Mouse (Mus musculus) heart, postnatal 0 days (tissue): ENCODE data around the gene Phc2. TPM values are rescaled to one million over a fixed set of nuclear protein-coding genes. Genes with fewer than 3 reads are reported as not detected.

Experiments used
- ATAC-seq: fragments of 200-750 bp; cut with Nextera tagmentation; 2 replicates; pipeline ENCODE4 v1.8.0; 2017; ENCODE audit warnings: low read depth, moderate number of reproducible peaks, moderate library complexity; ENCODE audit not compliant: insufficient read depth
- DNase-seq: peaks from one replicate; pipeline ENCODE4 v3.0.0-alpha.2; 2016; ENCODE audit warnings: low spot score
- H3K27ac ChIP-seq: fragments of 300-500 bp; sonication (generic); 2 replicates; pipeline ENCODE4 v1.5.1; 2014; ENCODE audit warnings: low read depth, mild to moderate bottlenecking
- H3K27me3 ChIP-seq: fragments of 300-500 bp; sonication (generic); 2 replicates; pipeline ENCODE4 v1.6.1; 2014; ENCODE audit warnings: low read length, mixed read lengths; ENCODE audit not compliant: control insufficient read depth, insufficient read depth
- H3K36me3 ChIP-seq: fragments of 300-500 bp; sonication (generic); replicated peaks from 2 replicates; pipeline ENCODE4 v1.6.1; 2014; ENCODE audit warnings: low read length, mixed read lengths; ENCODE audit not compliant: control insufficient read depth, insufficient read depth
- H3K4me1 ChIP-seq: fragments of 300-500 bp; sonication (generic); 2 replicates; pipeline ENCODE4 v1.6.1; 2014; ENCODE audit warnings: antibody characterized with exemption; ENCODE audit not compliant: control insufficient read depth, insufficient read depth
- H3K4me2 ChIP-seq: fragments of 300-500 bp; sonication (generic); 2 replicates; pipeline ENCODE4 v1.6.1; 2014; ENCODE audit warnings: low read depth, mild to moderate bottlenecking, low read length, moderate library complexity
- H3K4me3 ChIP-seq: fragments of 300-500 bp; sonication (generic); 2 replicates; pipeline ENCODE4 v1.5.1; 2014; ENCODE audit warnings: low read depth, low read length
- H3K9ac ChIP-seq: fragments of 300-500 bp; sonication (generic); replicated peaks from 2 replicates; pipeline ENCODE4 v1.6.1; 2014; ENCODE audit warnings: low read depth, low read length, mixed read lengths
- H3K9me3 ChIP-seq: fragments of 300-500 bp; sonication (generic); replicated peaks from 2 replicates; pipeline ENCODE4 v1.6.1; 2016; ENCODE audit warnings: low read length; ENCODE audit not compliant: control insufficient read depth
- CTCF ChIP-seq: IDR thresholded peaks from 2 replicates; pipeline ENCODE4 v1.5.1; 2016; ENCODE audit warnings: antibody characterized with exemption, control low read depth, low read depth
- EP300 ChIP-seq: IDR thresholded peaks from 2 replicates; pipeline ENCODE4 v1.6.1; 2016; ENCODE audit warnings: antibody characterized with exemption, low read depth
- WGBS: fragments of 180-500 bp; shearing (Covaris S2); extraction: QIAGEN DNeasy Blood & Tissue Kit; methylation state at CpG from one replicate; pipeline ENCODE4 v1.1.7; 2014; 5-methylcytosine and 5-hydroxymethylcytosine counted together
- polyA plus RNA-seq: library from polyadenylated mRNA; unstranded; fragments of >200 nt; fragmentation: Nextera tagmentation; extraction: Ambion mirVana; gene quantifications from 2 replicates; pipeline ENCODE4 v1.2.1, GENCODE M21; 2015
- total RNA-seq: library from RNA; depleted of rRNA; stranded (reverse); fragments of >200 nt; gene quantifications from 2 replicates; pipeline ENCODE4 v1.2.3, GENCODE M21; 2014; ENCODE audit warnings: low replicate concordance

Gene Phc2
- total and polyA plus RNA-seq, 2 experiments from 2014 or later: 22.0 to 47.7 TPM

DNA sequence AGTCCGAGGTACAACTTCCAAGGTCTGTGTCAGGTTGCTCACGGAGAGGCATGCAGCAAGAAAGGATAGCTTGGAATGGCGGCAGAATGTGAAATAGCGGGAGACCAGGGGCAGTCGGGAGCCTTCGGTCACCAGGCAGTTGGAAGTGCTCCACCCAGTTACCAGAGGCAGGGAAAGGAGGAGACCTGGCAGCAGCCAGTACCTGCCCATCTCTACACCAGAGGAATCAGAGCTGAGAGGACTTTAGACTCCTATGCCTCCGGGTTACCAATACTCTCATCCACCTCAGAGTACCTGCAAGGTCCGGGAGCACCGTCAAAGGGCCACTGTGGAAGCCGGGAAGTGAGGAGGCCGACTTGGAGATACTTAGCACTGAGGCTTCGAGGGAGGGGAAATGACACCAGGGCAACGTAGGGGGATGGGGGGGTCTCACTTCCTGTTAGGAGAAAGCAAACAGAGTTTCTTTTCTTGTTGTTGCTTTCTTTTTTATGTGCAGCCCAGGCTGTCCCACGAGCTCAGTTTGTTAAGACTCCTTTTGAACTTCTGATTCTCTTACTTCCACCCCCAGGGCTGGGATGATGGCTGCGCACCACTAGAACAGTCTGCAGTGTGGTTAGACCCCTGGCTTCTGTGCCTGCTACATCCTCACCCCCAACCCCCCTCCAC lies 36.1 kb upstream of the Phc2 start, which contains the start of gene Tlr12:
Tlr12 (minus strand) TSS at position 374 of the 666 bp plus-strand sequence.
- DNase-seq (no peak), ATAC-seq (no peak)
- H3K36me3 ChIP-seq: no peaks in the 10 kb centered on the region
- TF ChIP-seq EP300 (no peak), CTCF (no peak)
- peak within 1 kb of the TSS; percentile 34; the same call in 1 of the 2 replicates for H3K4me2 ChIP-seq
- no peaks in the 10 kb centered on the region for H3K4me1 ChIP-seq
- H3K27me3 ChIP-seq: peaks cover 22% of the 10 kb centered on the region
- no peak within 1 kb of the TSS; the same call in 1 of the 2 replicates for H3K4me3 ChIP-seq
- H3K27ac ChIP-seq: no peak within 1 kb of the TSS
- 57% methylated on average over 15 of the region's 15 CpGs for WGBS
- H3K9me3 ChIP-seq: no peaks in the 10 kb centered on the region
- no peak within 1 kb of the TSS for H3K9ac ChIP-seq

DNA sequence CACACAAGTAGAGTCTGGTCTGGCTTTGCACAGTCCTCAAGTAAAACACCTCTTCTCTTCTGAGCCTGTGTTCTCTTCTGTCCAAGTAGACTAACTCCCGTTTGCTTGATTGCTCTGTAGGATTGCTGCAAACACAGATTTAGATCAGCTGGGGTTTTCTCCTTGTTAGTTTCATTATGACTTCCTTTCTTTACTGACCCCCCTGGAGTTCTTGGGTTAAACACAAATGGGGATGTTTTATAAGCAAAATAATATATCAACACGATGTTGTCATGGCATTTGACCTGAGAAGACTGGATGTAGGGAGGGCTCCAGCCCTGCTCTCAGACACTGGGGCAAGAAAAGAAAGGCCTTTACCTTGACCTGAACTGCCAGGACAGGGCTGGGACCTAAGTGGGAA lies 35.5 kb upstream of the Phc2 start:
- peaks cover 22% of the 10 kb centered on the region for H3K27me3 ChIP-seq
- ATAC-seq: no peak
- WGBS: 66% methylated on average over 2 of the region's 2 CpGs
- H3K27ac ChIP-seq: no peak overlapping the region
- no peaks in the 10 kb centered on the region for H3K4me1 ChIP-seq
- no peaks in the 10 kb centered on the region for H3K9me3 ChIP-seq
- no peaks in the 10 kb centered on the region for H3K36me3 ChIP-seq
- no peak overlapping the region for H3K9ac ChIP-seq
- H3K4me3 ChIP-seq: no peak overlapping the region
- no peak for DNase-seq
- no peak overlapping the region for H3K4me2 ChIP-seq
- TF ChIP-seq CTCF (no peak), EP300 (no peak)

DNA sequence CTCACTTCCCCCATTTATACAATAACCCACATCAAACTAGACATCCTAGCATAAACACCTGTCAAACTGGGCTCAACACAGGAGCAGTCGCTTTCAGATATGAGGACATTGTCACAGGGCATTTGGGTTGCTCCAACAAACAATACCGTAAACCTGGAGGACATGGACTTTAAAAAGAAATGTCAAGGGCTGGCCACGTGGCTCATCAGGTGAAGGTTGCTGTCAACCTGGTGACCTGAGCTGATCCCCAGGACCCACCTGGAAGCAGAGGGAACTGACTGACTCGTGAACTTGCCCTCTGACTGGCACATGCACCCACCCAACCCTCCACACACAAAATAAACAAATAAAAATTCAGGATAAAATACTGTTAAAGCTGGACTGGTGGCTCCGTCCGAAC lies 33.9 kb upstream of the Phc2 start:
- Histone ChIP-seq H3K4me2 (no peak overlapping the region), H3K36me3 (no peaks in the 10 kb centered on the region), H3K9me3 (peaks cover 7% of the 10 kb centered on the region), H3K27me3 (peaks cover 22% of the 10 kb centered on the region), H3K27ac (no peak overlapping the region), H3K9ac (no peak overlapping the region), H3K4me3 (no peak overlapping the region), H3K4me1 (no peaks in the 10 kb centered on the region)
- TF ChIP-seq EP300 (no peak), CTCF (no peak)
- ATAC-seq (no peak), DNase-seq (no peak)
- 76% methylated on average over 6 of the region's 6 CpGs for WGBS

DNA sequence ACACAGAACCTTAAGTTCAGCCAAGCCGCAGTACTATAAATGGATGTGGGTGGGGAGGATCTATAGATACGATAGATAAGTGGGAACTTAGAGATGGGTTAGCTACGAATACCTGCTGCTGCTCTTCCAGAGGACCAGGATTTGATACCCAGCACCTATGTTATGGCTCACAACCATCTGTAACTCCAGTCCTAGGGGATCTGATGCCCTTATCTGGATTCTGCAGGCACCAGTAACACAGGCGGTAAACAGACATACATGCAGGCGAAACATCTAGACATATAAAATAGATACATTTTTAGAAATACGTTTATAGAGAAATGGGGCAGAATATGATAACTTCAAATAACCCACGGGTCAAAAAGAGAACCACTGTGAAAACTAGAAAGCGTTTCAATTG lies 33.4 kb upstream of the Phc2 start:
- Histone ChIP-seq H3K27me3 (peaks cover 20% of the 10 kb centered on the region), H3K4me3 (no peak overlapping the region), H3K9ac (no peak overlapping the region), H3K4me2 (no peak overlapping the region), H3K36me3 (no peaks in the 10 kb centered on the region), H3K27ac (no peak overlapping the region), H3K4me1 (no peaks in the 10 kb centered on the region), H3K9me3 (peaks cover 7% of the 10 kb centered on the region)
- ATAC-seq (no peak), DNase-seq (no peak)
- TF ChIP-seq CTCF (no peak), EP300 (no peak)
- 74% methylated on average over 8 of the region's 8 CpGs for WGBS

DNA sequence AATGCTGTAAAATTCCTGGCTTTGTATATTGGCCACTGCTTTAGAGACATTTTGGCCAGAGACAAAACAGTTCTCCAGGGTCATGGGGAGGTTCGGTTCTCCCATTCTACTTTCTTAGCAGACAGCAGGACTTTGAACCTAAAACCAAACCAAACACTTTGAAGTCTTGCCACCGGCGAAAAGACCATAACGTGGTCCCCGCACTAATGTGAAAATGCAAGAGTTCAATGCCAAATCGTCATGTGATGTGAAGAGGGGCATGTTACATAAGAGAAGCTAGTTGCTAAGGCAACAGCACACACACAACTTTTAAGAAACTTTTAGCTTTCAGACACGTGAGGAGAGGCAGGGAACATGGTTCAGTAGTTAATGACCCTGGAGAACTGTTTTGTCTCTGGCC lies 19.1 kb upstream of the Phc2 start:
- H3K27me3 ChIP-seq: no peaks in the 10 kb centered on the region
- no peak overlapping the region for H3K4me3 ChIP-seq
- H3K4me1 ChIP-seq: no peaks in the 10 kb centered on the region
- no peaks in the 10 kb centered on the region for H3K9me3 ChIP-seq
- H3K4me2 ChIP-seq: no peak overlapping the region
- no peak overlapping the region for H3K9ac ChIP-seq
- no peak for TF ChIP-seq CTCF
- TF ChIP-seq EP300: no peak
- no peak for ATAC-seq
- H3K27ac ChIP-seq: no peak overlapping the region
- H3K36me3 ChIP-seq: no peaks in the 10 kb centered on the region
- DNase-seq: no peak
- WGBS: 81% methylated on average over 7 of the region's 7 CpGs
